Mouse (Mus musculus) hindbrain, embryonic 16.5 days (tissue): ENCODE data around the gene Nfix. TPM values are rescaled to one million over a fixed set of nuclear protein-coding genes. Genes with fewer than 3 reads are reported as not detected.
A peak's percentile ranks its signal among the peaks of the same experiment; 100 is the strongest.

Source experiments
- ATAC-seq: fragments of 200-750 bp; cut with Nextera tagmentation; 2 replicates; pipeline ENCODE4 v1.8.0; 2017; ENCODE audit warnings: moderate TSS enrichment, moderate library complexity
- H3K27ac ChIP-seq: fragments of 300-500 bp; sonication (generic); 2 replicates; pipeline ENCODE4 v1.5.1; 2014; ENCODE audit warnings: low read depth, mild to moderate bottlenecking, control low read depth, low read length, moderate library complexity
- H3K27me3 ChIP-seq: fragments of 300-500 bp; sonication (generic); replicated peaks from 2 replicates; pipeline ENCODE4 v1.6.1; 2014; ENCODE audit warnings: low read length; ENCODE audit not compliant: control insufficient read depth, insufficient read depth
- H3K36me3 ChIP-seq: fragments of 300-500 bp; sonication (generic); 2 replicates; pipeline ENCODE4 v1.6.1; 2014; ENCODE audit warnings: mild to moderate bottlenecking, low read length, moderate library complexity, mixed read lengths; ENCODE audit not compliant: control insufficient read depth, insufficient read depth
- H3K4me1 ChIP-seq: fragments of 300-500 bp; sonication (generic); 2 replicates; pipeline ENCODE4 v1.6.1; 2014; ENCODE audit warnings: low read depth, low read length; ENCODE audit not compliant: control insufficient read depth, insufficient read depth
- H3K4me2 ChIP-seq: fragments of 300-500 bp; sonication (generic); 2 replicates; pipeline ENCODE4 v1.6.1; 2014; ENCODE audit warnings: mild to moderate bottlenecking, low read length, control low read depth, moderate library complexity
- H3K4me3 ChIP-seq: fragments of 300-500 bp; sonication (generic); 2 replicates; pipeline ENCODE4 v1.5.1; 2014; ENCODE audit warnings: mild to moderate bottlenecking, low read length, control low read depth, moderate library complexity
- H3K9ac ChIP-seq: fragments of 300-500 bp; sonication (generic); 2 replicates; pipeline ENCODE4 v1.6.1; 2014; ENCODE audit warnings: low read depth, mild to moderate bottlenecking, control low read depth, low read length, moderate library complexity
- H3K9me3 ChIP-seq: fragments of 300-500 bp; sonication (generic); 2 replicates; pipeline ENCODE4 v1.6.1; 2014; ENCODE audit warnings: mild to moderate bottlenecking, low read length, moderate library complexity; ENCODE audit not compliant: control insufficient read depth
- WGBS: fragments of 180-500 bp; shearing (Covaris S2); extraction: QIAGEN DNeasy Blood & Tissue Kit; methylation state at CpG from one replicate; pipeline ENCODE4 v1.1.7; 2014; 5-methylcytosine and 5-hydroxymethylcytosine counted together
- polyA plus RNA-seq: library from polyadenylated mRNA; unstranded; fragments of >200 nt; fragmentation: Nextera tagmentation; extraction: Ambion mirVana; gene quantifications from 2 replicates; pipeline ENCODE4 v1.2.1, GENCODE M21; 2015

The Nfix gene
- polyA plus RNA-seq, 1 experiment from 2014 or later = 109 TPM

GRCm38 (mm10) chr8:84661961-84662571, 138.1 kb downstream of the Nfix start:
- H3K4me2 ChIP-seq = peak overlapping the region; percentile 79

DNA sequence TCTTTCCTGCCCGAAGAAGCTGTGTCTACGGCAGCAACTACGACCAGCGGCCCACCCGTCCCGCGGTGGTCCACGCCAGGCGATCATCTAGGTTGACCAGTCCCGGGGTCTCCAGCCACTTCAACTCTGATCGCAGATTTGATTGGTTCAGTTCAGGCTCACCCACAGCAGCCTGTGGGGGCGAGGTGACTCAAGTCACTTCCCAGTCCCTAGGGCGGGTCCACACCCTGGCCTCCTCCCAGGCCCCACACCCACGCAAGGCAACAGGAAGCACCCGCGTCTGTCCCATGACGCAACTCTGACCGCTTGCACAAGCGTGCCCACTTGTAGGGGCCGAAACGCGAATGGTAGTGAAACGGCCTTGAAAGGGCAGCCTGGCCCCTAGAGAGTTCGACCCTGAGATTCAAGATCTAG, 138.7 kb downstream of the Nfix start:
- Histone ChIP-seq H3K27me3 (0 out of 2 replicates have a peak, but pooled peaks cover 2% of the 10 kb centered on the region), H3K4me1 (peaks cover 48% of the 10 kb centered on the region), H3K4me2 (peak overlapping the region; percentile 79), H3K27ac (peak overlapping the region; percentile 60), H3K9ac (peak overlapping the region; percentile 73), H3K4me3 (peak overlapping the region; percentile 67), H3K9me3 (no peaks in the 10 kb centered on the region), H3K36me3 (no peaks in the 10 kb centered on the region)
- under 1% methylated on average over 24 of the region's 24 CpGs for WGBS
- ATAC-seq = no peak

More at GRCm38 (mm10) chr8:84661961-84662571, 138.1 kb downstream of the Nfix start:
- ATAC-seq = peak; percentile 1; the same call in 1 of the 2 replicates
- Histone ChIP-seq H3K9ac (peak overlapping the region; percentile 73), H3K27ac (peak overlapping the region; percentile 60), H3K27me3 (0 out of 2 replicates have a peak, but pooled peaks cover 2% of the 10 kb centered on the region), H3K4me3 (peak overlapping the region; percentile 67), H3K36me3 (no peaks in the 10 kb centered on the region), H3K4me1 (peaks cover 43% of the 10 kb centered on the region), H3K9me3 (no peaks in the 10 kb centered on the region)
- WGBS = under 1% methylated on average over 55 of the region's 61 CpGs

DNA sequence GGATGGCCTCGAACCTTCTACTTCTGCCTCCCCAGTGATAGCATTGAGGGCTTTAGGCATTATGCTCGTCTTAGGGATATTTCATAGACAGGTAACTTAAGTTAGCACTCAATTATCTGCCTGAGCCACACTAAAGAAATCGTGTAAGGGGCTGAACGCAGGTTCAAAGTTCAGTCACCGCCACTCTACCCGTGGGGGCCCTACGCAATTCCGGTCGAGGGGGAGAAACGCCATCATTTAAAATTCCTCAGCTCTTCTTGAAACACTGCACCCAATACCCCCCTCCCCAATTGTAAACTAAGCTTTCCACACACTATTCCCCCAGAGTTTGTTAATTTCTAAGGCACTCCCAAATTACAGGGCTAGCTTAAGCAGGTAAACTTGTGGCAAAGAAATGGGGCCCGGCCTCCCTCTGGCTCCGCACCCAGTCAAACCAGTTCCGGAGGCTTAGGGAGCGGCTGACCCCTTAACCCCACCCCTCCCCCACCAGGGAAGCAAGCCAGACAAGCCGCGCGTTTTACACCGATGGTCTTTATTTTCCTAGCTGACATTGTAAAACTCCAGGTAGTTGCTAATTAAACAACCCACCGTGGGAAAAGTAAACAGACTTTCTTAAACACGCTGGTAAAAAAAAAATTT, 139.2 kb downstream of the Nfix start:
- H3K27me3 ChIP-seq = 0 out of 2 replicates have a peak, but pooled peaks cover 2% of the 10 kb centered on the region
- no peaks in the 10 kb centered on the region for H3K36me3 ChIP-seq
- 2% methylated on average over 20 of the region's 20 CpGs for WGBS
- H3K4me3 ChIP-seq = peak overlapping the region; percentile 67
- H3K4me1 ChIP-seq = peaks cover 49% of the 10 kb centered on the region
- H3K27ac ChIP-seq = peak overlapping the region; percentile 25; the same call in 1 of the 2 replicates
- peak overlapping the region; percentile 79 for H3K4me2 ChIP-seq
- no peaks in the 10 kb centered on the region for H3K9me3 ChIP-seq
- no peak for ATAC-seq
- peak overlapping the region; percentile 73 for H3K9ac ChIP-seq

GRCm38 (mm10) chr8:84659936-84660818, 140.0 kb downstream of the Nfix start:
- no peak for ATAC-seq
- WGBS = 4% methylated on average over 33 of the region's 33 CpGs
- H3K4me1 ChIP-seq = peaks cover 47% of the 10 kb centered on the region
- H3K9me3 ChIP-seq = no peaks in the 10 kb centered on the region
- H3K27me3 ChIP-seq = 0 out of 2 replicates have a peak, but pooled peaks cover 2% of the 10 kb centered on the region
- peak overlapping the region; percentile 31 for H3K27ac ChIP-seq
- H3K36me3 ChIP-seq = no peaks in the 10 kb centered on the region
- peak overlapping the region; percentile 79 for H3K4me2 ChIP-seq
- peak overlapping the region; percentile 67 for H3K4me3 ChIP-seq
- peak overlapping the region; percentile 41 for H3K9ac ChIP-seq

- 0 out of 2 replicates have a peak, but pooled peaks cover 2% of the 10 kb centered on the region for H3K27me3 ChIP-seq
- H3K4me2 ChIP-seq = no peak overlapping the region
- no peaks in the 10 kb centered on the region for H3K9me3 ChIP-seq
- H3K9ac ChIP-seq = no peak overlapping the region
- H3K4me3 ChIP-seq = no peak overlapping the region
- H3K27ac ChIP-seq = no peak overlapping the region
- WGBS = 63% methylated on average over 1 of the region's 1 CpGs
- peaks cover 47% of the 10 kb centered on the region for H3K4me1 ChIP-seq
- ATAC-seq = no peak
- H3K36me3 ChIP-seq = no peaks in the 10 kb centered on the region
Observed at GRCm38 (mm10) chr8:84658951-84659350, 141.2 kb downstream of the Nfix start.

DNA sequence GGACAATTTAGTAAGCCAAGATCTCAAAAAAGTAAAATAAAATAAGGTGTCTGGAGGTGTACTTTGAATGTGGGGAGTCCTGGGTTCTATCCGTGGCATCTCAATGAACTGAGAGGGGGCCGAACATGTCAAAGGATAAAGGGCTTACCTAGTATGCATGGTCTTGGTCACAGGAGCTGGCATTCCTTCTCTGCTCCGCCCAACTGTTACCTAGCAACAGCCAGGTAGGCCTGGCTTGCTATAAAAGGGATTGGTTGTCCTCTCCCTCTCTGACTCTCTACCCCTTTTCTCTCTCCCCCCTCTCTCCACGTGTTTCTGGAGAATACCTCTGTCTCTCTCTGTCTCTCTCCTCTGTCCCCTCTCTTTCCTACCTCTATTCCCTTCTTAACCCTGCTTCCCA, 142.5 kb downstream of the Nfix start:
- Histone ChIP-seq H3K4me3 (no peak overlapping the region), H3K36me3 (no peaks in the 10 kb centered on the region), H3K9me3 (no peaks in the 10 kb centered on the region), H3K9ac (no peak overlapping the region), H3K4me2 (no peak overlapping the region), H3K27ac (no peak overlapping the region), H3K4me1 (peaks cover 41% of the 10 kb centered on the region), H3K27me3 (0 out of 2 replicates have a peak, but pooled peaks cover 2% of the 10 kb centered on the region)
- ATAC-seq = no peak
- 56% methylated on average over 4 of the region's 4 CpGs for WGBS

DNA sequence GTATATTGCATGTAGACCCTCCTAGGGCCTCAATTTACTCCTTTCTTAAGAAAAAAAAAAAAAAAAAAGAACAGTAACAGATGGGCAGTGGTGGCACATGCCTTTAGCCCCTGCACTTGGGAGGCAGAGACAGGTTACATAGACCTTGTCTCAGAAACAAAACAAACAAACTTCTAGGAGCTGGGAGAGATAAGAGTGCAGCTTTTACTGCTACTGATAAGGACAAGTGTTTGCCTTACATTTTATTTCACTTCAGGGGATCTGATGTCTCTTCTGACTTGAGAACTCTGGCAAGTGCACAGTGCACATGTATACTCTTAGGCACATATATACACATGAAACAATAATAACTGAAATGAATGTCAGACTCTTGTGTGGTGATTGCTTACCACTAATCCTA, 142.9 kb downstream of the Nfix start:
- peak overlapping the region; percentile 77; the same call in 1 of the 2 replicates for H3K27ac ChIP-seq
- no peaks in the 10 kb centered on the region for H3K36me3 ChIP-seq
- H3K9me3 ChIP-seq = no peaks in the 10 kb centered on the region
- 0 out of 2 replicates have a peak, but pooled peaks cover 2% of the 10 kb centered on the region for H3K27me3 ChIP-seq
- peaks cover 39% of the 10 kb centered on the region for H3K4me1 ChIP-seq
- peak overlapping the region; percentile 57 for H3K4me2 ChIP-seq
- no peak for ATAC-seq
- H3K4me3 ChIP-seq = no peak overlapping the region
- no peak overlapping the region for H3K9ac ChIP-seq

GRCm38 (mm10) chr8:84656641-84657126, 143.5 kb downstream of the Nfix start:
- Histone ChIP-seq H3K4me1 (peaks cover 35% of the 10 kb centered on the region), H3K4me3 (peak overlapping the region; percentile 35), H3K9me3 (no peaks in the 10 kb centered on the region), H3K9ac (peak overlapping the region; percentile 57), H3K4me2 (peak overlapping the region; percentile 57), H3K36me3 (no peaks in the 10 kb centered on the region), H3K27me3 (0 out of 2 replicates have a peak, but pooled peaks cover 2% of the 10 kb centered on the region), H3K27ac (peak overlapping the region; percentile 77)
- 0 out of 2 replicates have a peak, but pooled peaks have one; percentile 34 for ATAC-seq
- WGBS = 3% methylated on average over 23 of the region's 23 CpGs
